Mouse (Mus musculus) hematopoietic stem cell, adult 5-6 weeks (primary cell): ENCODE results near the gene Scand1. TPM values are rescaled to one million over a fixed set of nuclear protein-coding genes. Genes with fewer than 3 reads are reported as not detected.
A peak's percentile ranks its signal among the peaks of the same experiment; 100 is the strongest.

ENCODE experiments used
- ATAC-seq, 2 experiments: fragments of 125-278 bp in 1 of 2; replicated peaks in 1 of 2; 2 replicates each; pipeline ENCODE4 v1.8.0; 2016 to 2017; ENCODE audit warnings: inconsistent platforms in 2 of 2, mild to moderate bottlenecking in 2 of 2, moderate number of reproducible peaks in 2 of 2, low read depth in 1 of 2, moderate TSS enrichment in 1 of 2; ENCODE audit not compliant: low FRiP score in 2 of 2, poor library complexity in 2 of 2, severe bottlenecking in 2 of 2, insufficient read depth in 1 of 2, low TSS enrichment in 1 of 2
- total RNA-seq: library from RNA; stranded (forward); fragments of 172-1452, 232-1000 nt; gene quantifications from 2 replicates; pipeline ENCODE4 v1.2.3, GENCODE M21; 2017

Gene Scand1
- total RNA-seq, 1 experiment from 2014 or later: 27.3 TPM

DNA sequence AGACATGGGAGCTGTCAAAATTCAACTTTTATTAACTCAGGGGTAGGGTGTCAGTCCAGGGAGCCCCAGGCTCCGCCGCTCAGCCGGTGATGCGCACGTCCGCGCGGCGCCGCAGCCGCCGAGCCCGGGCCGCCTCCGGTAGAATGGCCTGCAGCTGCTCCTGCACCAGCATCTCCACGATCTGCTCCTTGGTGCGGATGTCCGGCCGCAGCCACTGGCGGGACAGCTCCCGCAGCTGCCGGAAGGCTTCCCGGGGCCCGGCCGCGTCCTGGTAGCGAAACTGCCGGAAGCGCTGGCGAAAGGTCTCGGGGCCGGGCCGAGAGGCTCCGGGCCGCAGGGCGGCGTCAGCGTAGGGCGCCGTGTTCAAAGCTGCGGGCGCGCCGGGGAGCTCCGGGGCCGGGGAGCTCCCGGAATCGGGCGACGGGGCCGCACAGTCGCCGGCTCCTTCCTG, 638 bp downstream of the Scand1 start:
- peak in 1 of 2 experiments; percentile 57; a peak in 3 of 4 replicates for ATAC-seq

DNA sequence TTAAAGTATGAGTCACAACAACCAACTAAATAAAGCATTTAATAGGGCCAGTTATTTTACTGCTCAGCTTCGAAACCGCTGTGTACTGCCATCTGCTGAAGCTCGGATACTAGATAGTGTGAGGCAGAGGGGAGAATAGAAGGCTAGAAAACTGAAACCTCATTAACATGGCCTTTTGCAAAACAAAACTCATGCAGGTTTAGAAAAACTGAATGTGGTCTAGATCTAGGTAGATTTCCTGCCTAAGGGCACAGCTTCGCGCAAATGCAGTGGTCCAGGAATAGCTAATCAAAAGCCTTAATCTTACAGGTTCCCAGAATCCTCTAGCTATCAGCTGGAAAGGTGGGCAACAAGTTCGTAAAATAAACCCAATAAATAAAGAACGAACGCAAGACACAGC, 1.1 kb downstream of the Scand1 start:
- no peak for ATAC-seq

DNA sequence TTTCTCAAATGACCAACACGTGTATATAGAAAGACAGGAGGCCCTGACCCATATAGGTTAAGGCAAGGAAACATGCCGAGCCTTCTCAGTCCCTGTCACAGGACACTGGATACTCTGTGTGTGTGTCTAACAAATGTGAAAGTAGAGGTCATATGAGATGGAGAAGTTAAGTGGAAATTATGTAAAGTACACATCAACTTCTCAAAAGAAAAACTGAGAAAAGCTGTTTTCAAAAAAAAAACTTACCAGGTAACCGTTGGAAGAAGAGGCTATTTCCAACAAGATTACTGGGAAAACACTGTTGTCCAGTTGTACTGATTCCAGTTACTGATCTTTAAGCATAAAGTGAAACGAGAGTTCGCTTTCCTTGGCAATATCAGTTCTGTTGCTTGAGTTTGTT, 1.6 kb downstream of the Scand1 start:
- ATAC-seq: no peak

DNA sequence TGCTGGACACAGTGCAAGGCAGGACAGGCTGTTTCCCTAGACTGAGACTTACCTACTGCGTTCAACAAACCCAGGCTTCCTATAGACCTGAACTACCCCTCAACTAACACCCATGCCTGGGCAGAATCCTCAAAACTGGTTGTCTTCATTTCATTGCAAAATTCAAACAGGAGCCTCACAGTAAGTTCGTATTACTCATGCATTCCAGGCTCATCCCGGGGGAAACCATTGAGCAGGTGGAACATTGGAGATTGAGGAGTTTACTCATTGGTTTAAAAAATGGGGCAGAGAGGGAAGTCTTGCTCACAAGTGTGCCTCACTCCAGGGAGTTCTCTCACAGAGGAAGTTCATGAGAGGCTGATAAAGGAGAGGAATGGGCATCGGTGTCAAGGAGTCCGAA, 2.0 kb downstream of the Scand1 start:
- ATAC-seq: no peak

DNA sequence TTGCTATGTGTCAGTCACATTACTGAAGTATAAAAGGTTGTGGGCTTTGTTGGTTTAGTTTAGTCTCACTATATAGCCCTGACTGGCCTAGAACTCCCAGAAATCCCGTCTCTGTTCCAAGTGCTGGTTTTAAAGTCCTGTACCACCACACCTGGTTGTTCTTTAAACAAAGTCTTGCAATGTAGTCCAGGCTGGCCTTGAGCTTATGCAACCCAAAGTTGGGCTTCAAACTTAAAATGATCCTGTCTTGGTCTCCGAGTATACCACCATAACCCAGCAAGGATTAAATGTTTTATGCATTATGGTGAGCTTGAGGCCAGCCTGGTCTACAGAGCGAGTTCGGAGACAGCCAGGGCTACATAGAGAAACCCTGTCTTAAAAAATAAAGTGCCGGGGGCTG, 2.6 kb downstream of the Scand1 start:
- ATAC-seq: no peak

DNA sequence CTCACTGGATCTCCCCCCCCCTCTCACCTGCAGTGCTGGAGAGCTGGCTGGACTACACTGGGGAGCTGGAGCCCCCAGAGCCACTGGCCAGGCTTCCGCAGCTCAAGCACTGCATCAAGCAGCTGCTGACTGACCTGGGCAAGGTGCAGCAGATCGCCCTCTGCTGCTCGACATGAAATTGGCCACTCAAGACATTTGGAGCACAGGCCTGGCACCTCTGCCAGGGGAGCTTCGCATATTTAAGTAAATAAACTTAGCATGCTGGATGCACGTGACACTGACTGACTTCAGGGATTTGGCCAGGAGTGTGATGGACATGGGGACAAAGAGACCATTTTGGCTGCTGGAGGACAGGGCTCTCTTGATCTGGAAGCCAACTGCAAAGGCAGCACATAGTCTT, 5.2 kb downstream of the Scand1 start:
- no peak for ATAC-seq

DNA sequence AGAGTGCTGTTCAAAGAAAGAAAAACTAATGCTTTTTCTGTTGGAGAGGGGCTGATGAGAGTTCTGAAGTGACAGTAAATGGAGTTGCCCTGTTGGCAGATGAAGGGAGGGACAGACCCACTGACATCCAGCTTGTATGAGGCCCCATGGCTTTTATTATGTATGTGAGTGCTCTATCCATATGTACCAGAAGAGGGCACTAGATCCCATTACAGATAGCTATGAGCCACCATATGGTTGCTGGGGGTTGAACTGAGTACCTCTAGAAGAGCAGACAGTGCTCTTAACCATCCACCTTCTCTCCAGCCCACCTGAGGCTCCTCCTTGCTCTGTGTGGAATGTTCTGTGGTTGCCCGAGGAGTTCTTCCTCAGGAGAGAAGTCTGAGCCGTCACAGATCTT, 6.7 kb downstream of the Scand1 start:
- peak; percentile 61 to 77; a peak in 3 of 4 replicates for ATAC-seq

DNA sequence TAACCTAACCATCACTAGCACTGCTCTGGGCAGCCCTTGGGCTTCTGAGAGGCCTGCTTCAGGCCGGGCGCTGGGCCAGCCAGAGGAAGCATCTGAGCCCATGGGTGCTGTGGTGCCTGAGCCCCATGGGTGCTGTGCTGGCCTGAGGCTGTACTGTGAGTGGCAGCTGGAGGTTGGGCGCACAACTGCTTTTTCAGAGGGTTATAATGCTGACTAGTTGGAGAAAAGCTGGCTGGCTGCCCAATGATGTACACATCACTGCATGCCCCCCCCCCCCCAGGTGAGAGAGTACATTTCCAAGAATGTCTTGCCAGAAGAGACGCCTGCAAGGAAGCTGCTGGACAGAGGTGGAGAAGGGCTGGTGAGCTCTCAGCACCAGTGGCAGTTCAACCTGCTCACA, 8.2 kb downstream of the Scand1 start:
- ATAC-seq: no peak

DNA sequence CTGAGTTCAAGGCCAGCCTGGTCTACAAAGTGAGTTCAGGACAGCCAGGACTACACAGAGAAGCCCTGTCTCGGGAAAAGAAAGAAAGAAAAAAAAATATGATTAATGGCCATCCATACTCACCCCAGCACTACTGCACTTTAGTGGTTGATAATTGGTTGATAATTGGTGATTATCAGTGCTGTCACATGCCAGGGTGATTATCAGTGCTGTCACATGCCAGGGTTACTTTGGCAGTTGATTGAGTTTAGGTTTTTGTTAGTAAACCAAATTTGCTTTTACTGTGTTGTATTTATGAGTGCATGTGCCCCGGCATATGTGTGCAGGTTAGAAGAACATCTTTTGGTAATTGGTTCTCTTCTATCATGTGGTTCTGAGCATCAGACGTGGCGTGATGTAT, 10.4 kb downstream of the Scand1 start:
- no peak for ATAC-seq

DNA sequence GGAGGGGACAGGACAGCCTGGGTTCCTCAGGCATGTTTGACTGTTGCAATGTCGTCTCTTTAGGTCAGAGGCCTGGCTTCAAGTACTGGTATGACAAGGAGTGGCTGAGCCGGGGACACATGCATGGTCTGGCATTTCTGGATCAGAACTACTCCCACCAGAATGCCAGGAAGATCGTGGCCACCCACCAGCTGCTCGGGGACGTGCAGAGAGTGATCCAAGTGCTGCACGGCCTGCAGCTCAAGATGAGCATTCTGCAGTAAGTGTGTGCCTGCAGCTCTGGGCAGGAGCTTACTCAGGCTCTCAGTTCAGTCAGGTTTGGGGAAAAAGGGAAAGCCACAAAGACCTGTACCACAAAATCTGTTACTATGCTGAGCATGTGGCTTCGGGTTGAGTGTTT, 14.0 kb downstream of the Scand1 start:
- peak in 1 of 2 experiments; percentile 15; a peak in 1 of 4 replicates for ATAC-seq

DNA sequence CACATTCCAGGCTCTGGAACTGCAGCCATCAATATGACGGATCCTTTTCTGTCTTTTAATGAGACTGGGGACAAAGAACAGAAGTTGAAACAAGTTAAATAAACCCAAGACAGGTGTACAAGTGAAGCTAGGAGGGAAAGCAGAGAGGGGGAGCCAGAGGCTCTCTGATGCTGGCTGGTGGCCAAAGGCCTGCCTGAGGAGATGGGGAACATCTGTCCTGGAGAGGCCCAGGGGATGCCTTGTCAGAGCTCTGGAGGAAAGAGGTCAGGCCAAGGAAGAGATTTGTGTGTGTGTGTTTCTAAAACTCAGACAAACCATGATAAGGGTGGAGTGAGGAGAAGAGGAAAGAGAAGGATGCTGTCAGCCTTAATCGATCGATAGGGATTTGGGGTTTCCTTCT, 14.9 kb downstream of the Scand1 start:
- no peak for ATAC-seq

DNA sequence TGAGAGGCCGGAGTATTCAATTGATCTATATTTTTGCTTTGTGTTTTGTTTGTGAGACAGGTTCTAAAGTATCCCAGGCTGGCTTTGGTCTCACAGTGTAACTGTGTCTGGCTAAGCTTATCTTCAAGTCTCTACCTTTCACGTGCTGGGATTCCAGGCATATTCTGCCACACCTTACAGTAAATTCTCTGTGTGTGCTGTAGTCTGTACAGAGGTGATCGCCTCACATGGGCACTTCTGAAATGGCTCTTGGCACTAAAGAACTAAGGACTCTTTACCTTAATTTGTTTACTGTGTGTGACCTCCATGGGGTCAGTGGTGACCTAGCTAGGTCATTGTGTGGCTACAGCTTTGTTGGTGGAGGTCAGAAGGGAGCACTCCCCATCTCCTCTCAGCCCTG, 16.3 kb downstream of the Scand1 start:
- ATAC-seq: no peak

DNA sequence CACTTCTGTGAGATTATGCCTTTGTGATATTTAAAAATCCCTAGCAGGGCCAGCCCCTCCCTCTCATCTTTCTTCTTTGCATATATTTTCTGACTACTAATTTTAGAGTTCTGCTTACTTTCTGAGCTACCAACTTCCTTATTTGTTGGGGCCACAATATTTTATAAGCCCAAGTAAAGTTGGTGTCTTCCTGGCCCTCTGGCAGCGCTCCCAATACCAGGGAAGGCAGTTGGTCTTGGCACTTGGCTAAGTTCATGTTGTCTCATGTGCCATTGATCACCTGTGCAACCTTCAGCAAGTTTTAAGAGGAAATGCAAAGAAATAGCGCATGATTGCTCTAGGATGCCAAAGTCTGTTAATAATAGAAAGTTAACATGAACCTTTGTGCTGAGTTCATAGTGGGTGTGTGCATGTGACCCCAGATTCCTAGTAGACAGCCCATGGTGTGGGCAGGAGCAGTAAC, 16.9 kb downstream of the Scand1 start:
- peak; percentile 16 to 60; a peak in 1 of 4 replicates for ATAC-seq

DNA sequence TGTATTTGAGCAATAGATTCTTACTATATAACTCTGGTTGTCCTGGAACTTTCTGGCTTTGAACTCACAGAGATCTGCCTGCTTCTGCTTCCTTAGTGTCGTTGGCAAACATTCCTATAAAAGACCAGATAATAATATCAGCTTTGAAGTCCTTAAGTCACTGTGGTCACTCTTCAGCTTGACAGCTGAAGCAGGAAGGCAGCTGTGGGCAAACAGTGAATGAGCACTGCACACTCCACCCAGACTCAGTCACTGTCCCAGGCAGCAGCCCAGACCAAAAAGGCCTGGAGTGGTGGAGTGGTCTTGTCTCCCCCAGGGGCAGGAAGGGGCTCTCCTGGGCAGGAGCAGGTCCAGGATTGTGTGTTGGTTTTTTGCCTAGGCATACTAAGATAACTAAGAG, 20.5 kb downstream of the Scand1 start:
- no peak for ATAC-seq

DNA sequence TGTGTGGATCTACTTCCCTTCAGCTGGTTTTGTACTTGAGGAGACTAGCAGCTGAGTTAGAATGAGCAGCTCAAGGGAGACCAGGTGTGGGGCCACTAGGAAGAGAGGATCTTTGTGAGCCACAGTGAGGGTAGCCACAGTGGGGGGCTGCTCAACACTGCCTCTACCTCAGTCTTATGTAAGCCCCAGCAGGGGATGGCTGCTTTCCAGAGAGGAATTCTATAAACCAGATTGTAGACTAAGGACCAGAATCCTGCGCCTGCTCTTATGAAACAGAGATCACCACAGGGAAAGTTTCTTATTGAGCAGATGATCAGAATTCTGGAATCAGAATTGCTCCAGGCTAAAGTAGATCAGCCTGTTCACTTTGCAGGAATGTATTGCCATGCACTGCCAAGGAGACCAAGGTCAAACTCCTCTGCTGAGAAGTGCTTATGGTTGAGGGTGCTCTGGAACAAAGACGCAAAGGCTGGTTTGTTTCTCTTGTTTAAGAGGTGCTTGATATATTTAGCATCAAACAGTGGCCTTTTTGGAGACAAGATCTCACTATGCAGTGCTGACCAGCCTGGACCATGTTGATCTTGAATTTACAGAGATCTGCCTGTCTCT, 22.8 kb downstream of the Scand1 start:
- no peak for ATAC-seq

DNA sequence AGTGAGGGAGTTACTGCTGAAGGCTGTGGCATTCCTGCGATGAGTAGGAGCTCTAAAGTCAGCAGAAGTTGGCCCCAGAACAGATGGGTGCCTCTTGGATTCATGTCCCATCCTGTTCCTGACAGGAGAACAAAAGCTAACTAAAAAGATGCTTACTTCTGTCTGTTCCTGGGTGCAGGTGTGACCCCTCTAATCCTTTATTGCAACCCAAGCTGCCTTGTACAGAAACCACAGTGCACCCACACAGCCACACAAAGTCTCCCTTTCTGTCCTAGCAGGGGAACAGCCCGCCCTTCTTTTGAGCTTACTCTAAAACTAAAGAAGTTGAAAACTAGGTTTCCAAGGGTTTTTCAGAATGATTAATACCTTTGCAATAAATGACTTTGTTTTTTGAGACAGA, 24.3 kb downstream of the Scand1 start:
- ATAC-seq: no peak

DNA sequence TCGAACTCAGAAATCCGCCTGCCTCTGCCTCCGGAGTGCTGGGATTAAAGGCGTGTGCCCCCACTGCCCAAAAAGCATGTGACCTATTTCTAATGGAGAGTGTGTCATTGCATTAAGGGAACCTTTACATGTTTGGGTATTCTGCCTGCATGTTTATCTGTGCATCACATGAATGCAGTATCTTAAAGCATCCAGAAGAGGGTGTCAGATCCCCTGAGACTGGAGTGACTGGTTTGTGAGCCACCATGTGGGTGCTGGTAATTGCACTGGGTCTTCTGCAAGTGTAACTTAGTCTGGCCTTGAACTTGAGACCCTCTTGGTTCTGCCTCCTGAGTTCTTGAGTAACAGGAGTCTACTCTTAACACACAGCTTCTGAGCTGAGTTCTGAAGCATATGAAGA, 25.8 kb downstream of the Scand1 start:
- ATAC-seq: no peak

DNA sequence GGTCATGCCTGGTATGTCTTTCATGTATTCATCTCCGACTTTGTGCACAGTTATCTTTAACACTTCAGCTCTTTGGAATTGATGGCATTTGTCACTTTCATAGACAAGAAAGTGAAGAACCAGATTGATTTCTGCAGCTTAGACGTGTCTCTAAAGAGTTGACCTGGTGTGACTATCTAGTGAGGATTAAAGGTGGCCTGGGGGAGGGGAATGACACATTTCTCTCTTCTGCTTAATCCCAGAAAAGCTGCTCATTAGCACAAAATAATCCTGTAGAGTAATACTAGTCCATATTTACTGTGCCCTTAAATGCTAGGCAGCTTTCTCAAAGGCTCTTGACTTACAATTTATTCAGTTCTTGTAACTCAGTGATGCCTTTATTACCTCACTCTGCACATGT, 27.3 kb downstream of the Scand1 start:
- no peak for ATAC-seq

DNA sequence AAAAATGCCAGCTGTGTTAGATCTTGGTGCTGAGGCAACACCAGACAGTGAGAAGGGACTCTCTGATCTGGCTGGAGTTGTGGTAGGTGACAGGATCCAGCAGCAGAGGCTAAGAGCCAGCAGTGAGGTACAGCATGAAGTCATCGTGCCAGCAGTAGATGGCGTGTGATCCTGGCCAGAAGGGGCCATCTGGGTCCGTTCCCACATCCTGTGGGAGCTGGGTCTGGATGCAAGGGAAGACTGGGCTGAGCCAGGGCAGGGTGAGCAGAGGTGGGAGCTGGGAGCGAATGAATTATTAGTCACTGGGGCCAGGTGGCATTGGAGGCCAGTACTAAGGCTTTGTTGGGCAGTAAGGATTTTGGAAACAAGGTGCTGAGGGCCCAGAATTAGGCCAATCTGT, 31.3 kb downstream of the Scand1 start:
- no peak for ATAC-seq
